Mouse (Mus musculus) cerebellum, postnatal 14 days (tissue): ENCODE measurements around the gene Wdr90.

ENCODE experiments used
- DNase-seq, 2 experiments: peaks; one replicate each; pipeline ENCODE4 v3.0.0; 2021; ENCODE audit warnings: mixed read lengths in 2 of 2

The Wdr90 gene

GRCm38 (mm10) chr17:25860832-25861703 lies at the start of gene Wdr90:
Gene Wdr90 (minus strand): TSS chr17:25861501.
- DNase-seq, result peak; percentile 89 to 94

DNA sequence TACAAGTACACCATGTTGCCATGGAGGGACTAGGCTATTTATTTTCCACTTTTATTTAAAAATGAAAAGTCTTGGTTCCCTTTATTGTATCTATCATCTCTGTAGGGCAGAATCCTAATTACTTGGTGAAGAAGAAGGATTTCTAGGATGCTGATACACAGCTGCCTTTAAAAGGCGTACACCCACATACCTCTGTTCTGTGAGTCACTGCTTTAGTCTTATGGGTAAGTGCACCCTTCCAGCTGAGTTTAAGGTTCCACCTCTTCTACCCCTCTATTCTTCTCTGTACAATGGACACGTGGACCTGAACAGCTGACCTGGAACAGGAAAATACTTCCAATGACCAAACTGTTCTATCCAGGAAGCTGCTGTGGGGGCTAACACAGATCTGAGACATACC lies 46.3 kb upstream of the Wdr90 start:
- DNase-seq, result no peak

DNA sequence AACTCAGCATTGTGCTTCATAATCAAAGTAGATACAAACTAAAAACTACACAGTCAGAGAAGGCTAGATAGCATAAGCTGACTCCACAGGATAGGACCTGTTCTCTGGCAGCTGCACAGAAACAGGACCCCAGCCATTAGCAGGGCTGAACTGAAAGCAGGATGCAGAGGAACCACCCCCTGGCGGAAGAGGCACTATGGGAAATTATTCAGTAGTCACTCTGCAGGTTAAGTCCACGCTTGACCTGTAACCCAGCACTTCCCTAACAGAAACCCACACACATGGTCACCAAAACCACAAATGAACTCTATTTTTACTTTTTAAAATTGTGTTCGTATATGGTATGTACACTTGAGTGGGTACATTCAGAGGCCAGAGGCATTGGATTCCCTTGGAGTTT lies 41.8 kb upstream of the Wdr90 start:
- DNase-seq, result no peak

- DNase-seq, result no peak
These were observed 38.9 kb upstream of the Wdr90 start for GRCm38 (mm10) chr17:25900193-25900592.

DNA sequence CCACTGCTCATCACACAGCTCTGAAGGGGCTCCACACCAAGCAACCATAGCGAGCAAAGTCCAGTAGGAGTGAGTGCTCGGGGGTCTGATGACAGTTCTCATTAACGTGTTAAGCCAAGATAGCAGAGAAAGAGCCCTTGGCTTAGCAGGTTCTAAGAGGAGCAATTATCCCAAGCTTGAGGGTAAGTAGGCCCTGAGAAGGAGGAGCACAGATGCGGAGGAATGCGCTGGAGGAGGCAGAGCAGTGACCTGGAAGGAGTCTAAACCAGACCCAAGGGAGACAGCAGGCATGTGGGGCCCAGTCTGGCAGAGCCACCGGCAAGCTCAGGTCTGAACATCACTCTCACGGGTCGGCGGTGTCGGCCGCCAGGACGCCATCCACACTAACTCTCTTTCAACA lies 34.6 kb upstream of the Wdr90 start:
- no peak for DNase-seq

DNA sequence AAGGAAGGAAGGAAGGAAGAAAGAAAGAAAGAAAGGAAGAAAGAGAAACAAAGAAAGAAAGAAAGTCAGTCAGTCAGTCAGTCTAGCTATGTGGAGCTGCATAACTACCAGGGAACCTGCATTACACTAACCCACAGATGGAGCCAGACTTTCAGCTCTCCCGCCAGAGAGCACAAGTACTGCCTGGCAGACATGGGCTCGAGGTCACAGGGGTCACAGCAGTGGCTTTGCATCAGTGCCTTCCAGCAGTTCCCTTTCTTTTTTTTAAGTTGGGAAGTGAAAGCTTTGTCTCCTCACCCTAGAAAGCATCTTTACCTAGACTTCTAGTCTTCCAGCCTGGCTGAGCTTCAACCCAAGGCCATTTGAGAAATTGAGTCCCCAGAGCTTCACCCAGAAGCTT lies 34.1 kb upstream of the Wdr90 start:
- DNase-seq, result no peak

DNA sequence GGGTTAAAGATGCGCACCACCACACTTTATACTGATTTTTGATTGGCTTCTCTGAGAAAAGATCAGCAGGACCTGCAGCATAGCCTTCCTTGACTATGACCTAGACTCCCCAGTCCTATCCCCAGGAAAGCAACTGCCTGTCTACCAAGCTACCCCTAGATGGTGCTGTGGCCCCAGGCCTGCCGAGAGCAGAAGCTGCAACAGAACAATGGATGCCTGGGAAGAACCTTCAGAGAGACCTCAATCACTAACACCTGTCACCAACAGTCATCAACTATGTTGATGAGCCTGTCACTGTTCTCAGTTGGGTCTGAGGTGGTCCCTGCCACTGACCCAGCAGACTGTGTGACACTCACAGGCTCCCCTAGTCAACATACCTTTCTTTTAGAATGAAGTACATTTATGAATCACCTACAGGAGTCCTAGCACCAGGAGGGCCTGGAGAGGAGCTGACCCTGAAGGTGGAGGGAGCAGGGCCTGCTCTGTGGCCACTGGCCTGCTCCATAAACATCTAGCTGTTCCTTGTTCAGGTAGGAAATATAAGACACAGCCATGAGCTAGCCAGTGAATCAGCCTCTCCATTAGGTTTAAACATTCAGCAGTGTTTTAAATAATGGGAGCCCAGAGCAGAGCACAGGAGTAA lies 32.8 kb upstream of the Wdr90 start:
- peak; percentile 86 to 91 for DNase-seq

- no peak for DNase-seq
These were observed 27.5 kb upstream of the Wdr90 start for GRCm38 (mm10) chr17:25888837-25889236.

GRCm38 (mm10) chr17:25887467-25887866 lies 26.2 kb upstream of the Wdr90 start:
- DNase-seq, result no peak

GRCm38 (mm10) chr17:25886806-25887205 lies 25.5 kb upstream of the Wdr90 start:
- DNase-seq, result no peak

DNA sequence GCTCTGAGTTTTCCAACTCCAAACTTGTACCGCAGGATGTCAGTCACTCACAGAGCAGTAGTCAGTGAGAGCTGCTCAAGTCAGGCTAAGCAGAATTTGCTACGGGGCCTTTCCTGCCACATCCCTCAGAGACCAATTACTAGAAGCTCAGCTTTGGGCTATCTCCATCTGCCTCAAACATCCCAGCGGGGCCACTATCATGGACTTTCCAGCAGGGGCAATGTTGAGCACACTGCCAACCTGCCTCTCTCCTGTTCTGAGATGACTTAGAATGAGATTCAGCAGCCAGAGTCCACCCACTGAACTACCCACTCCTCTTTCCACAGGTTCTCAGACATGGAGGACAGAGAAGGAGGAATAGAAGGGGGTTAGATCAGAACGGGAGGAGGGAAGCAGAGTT lies 24.3 kb upstream of the Wdr90 start:
- DNase-seq, result peak in 1 of 2 experiments; percentile 60

DNA sequence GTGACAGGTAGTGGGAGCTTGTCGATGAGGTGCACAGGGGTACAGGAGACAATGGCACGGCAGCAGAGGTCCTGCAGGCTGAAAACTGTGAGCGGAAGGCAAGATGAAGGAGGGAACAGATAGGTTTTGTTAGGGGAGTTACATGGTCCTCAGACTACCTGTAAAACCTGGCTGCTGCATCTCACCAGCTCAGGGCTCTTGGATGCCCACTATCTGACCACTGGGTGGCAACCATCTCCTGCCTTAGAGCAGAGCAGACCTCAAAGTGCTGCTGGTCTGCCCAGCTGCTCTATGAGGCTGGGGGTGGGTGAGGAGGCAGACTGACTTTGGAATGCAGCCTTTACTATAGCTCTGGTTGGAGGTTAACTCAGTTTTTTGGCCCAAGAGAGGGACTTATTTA lies 22.5 kb upstream of the Wdr90 start:
- peak in 1 of 2 experiments; percentile 35 for DNase-seq

DNA sequence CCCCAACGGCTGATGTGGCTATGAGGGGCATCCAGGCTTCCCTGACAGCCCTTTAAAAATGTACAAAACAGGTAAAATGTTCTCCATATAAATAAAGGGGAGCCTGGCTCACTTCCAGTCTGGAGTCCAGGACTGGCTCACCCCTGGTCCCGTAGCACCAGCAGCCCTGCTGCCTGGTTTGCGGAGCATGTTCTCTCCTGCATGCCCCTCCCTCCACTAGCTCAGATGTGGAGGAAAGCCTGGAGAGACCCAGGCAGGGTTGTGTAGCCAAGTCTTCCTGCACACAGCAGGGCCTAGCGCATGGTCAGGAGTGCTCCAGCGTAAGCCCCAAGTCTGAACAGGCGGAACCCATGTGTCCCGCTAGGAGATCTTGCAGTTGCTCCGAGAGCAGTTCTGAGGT lies 22.0 kb upstream of the Wdr90 start:
- no peak for DNase-seq

GRCm38 (mm10) chr17:25882306-25882705 lies 21.0 kb upstream of the Wdr90 start:
- DNase-seq, result no peak

DNA sequence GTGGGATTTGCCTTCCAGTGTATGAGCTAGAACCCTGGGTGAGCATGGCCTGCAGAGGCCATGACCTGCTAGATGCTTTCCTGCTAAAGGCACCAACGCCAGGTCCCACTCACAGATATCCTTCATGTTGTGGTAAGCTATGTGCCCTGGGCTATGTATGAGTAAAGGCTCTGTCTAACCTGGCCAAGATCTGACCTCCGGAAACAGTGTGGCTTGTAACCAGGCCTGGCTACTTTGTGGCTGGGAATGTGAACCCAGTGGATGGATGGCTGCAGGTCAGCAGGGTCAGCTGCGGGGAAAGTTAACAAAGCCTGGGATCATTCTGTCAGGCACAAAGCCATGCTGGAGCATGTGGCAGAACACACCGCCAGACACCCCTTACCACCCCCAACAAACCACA lies 20.4 kb upstream of the Wdr90 start:
- no peak for DNase-seq

GRCm38 (mm10) chr17:25880913-25881641 lies 19.8 kb upstream of the Wdr90 start:
- peak in 1 of 2 experiments; percentile 33 for DNase-seq

DNA sequence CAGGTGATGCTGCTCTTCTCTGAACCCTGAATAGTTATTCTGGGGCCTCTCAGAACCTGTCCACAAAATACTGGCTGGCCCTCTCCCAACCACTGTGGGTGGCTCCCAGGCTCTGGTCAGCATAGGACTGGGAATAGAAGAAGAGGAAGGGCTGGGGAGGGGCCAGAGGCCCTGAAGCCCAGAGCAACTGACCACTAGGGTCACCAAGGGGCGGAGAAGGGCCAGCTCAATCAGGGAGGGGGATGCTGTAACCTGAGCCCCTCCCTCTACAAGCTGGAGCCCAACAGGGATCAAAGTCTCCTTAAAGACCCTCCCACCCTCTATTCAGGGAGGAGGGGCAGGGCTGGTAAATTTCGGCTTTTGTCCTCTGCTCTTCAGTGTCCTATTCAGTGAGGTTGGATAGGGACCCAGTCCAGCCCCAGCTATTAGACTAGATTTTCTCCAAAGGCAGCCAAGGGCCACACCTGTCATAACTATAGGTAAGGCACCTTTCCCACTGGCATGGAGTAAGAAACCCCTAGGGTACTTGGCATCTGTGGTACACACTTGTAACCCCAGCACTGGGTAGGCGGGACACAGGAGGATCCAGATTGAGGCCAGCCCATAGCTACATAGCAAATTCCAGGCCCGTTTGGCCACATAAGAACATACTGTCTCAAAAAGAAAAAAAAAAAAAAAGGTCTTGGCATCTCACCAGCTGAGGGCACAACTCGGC lies 19.1 kb upstream of the Wdr90 start, which contains the start of gene Wfikkn1:
Wfikkn1 (minus strand) TSS at position 663 of the 715 bp plus-strand sequence.
- DNase-seq, result peak in 1 of 2 experiments; percentile 44

DNA sequence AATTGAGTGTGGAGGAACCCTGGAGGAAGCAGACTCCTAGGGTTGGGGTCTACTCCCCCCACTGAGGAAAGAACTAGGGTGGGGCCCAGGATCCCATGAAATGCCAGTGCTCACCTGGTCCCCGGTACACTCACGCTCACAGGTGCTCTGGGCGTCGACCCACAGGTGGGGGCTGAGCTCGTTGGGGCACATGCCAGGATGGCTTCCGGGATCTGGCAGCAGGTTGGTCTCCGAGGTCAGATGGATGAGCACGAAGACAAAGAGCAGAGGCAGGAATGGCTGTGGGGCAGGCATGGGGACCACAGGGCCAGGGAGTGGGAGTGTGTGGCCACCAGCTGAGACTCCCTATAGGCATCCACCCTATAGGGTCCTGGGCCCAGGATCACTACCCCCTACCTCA lies 18.4 kb upstream of the Wdr90 start:
- DNase-seq, result peak in 1 of 2 experiments; percentile 49

DNA sequence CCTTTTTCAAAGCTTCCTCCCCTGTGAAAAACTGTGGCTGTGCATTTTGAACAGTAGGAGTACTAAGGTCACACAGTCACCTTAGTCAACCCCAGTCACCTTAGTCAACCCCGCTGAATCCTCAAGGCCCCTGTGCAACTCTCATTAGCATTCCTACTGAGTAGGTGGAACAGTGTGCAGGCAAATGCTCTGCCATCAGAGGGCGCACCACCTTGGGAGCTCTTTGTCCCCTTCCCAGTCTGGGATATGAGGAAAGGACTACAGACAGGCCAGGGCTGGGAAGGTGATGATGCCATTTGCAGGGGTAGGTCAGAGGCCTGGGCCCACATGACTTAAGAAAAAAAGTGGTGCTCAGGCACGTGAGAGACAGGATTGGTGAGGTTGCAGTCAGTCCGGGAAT lies 18.0 kb upstream of the Wdr90 start:
- DNase-seq, result peak in 1 of 2 experiments; percentile 68

DNA sequence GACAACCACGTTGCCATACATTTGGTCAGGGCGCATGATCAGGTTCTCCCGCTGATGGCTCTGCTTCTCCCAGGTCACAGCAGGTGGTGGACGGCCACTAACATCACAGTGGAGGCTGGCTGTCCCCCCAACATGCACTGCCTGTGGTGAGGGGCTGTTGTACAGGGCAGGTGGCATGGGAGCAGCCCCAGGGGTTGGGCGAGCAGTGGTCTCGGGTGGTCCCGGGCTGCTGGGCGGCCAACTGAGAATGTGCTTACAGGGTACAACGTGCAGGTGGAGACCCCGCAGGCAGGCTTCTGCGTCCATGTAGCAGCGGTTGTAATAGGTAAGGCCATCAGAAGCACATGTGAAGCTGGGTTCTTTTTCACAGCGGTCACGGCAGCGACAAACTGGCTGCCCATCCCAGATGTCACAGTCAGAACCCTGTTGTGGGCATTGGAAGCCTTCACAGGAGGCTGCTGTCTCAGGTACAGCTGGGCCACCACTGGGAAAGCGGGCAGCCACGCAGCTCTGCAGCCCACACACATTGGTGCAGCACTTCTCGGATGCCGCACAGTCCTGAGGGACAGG lies 17.4 kb upstream of the Wdr90 start:
- DNase-seq, result no peak

GRCm38 (mm10) chr17:25877741-25878610 lies 16.7 kb upstream of the Wdr90 start:
- no peak for DNase-seq
